Mouse (Mus musculus) cerebellum, postnatal 36 days (tissue): ENCODE results near the gene Hnrnph1.
A peak's percentile ranks its signal among the peaks of the same experiment; 100 is the strongest.

Experiments
- DNase-seq, 2 experiments: peaks; one replicate each; pipeline ENCODE4 v3.0.0; 2021 to 2022; ENCODE audit warnings: mixed read lengths in 2 of 2

The Hnrnph1 gene

DNA sequence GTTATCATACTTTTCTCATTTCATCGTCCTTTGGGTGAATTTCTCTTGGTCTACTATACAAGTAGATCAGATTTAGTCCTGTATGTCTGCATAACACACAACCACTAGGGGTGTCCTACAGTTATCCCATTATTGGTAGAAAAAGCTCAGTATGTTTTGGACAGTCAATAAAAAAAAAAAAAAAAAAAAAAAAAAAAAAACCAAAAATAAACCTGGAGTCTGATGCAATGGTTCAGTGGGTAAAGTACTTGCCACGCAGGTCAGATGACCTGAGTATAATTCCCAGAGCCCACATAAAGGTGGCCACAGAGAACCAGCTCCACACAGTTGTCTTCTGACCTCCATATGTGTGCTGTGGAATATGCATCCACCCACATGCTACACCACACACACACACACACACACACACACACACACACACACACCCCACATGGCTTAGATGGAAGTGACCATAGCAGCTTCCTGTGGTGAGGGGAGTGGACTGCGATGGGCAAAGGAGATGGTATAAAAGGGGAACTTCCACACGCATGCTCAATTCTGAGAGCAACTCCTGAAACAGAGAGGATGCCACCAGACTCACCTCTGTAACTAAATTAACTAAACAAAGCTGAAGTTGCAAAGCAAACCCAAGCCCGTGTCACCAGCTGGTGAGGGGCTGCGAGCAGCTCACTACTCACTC, 38.9 kb downstream of the Hnrnph1 start:
- no peak for DNase-seq

DNA sequence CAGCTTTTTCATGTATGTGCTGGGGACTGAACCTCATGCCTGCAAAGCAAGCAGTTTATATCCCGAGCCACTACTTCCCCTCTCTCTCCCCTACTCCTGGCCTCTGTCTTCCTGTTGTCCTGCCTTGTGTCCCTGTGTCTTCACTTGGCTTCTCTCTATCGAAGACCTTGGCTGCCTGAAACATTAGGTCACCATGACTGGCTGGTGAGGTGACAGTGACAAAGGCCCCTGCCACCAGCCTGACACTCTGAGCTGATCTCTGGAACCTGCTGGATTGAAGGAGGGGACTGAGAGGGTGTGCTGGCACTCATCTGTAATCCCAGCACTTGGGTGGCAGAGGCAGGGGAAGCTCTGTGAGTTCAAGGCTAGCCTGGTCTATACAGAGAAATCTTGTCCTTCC, 41.1 kb downstream of the Hnrnph1 start:
- no peak for DNase-seq

DNA sequence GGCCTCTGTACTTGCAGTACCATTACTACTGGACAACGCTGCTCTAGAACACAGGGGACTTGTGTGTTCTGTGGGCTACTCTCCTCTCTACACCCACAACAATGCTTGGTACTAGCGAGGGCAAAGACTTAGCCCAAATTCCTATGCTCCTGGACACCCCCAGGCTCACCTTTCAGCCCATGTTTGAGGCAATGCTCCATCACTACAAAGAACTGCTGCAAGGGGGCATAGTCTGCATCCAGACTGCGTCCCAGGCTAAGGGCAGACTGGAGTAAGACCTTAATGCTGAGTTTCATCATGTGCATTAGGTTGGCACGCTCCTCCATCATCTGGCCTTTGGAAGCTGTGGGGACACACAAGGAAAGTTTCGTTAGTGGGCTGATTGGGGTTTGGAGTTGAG, 44.7 kb downstream of the Hnrnph1 start:
- DNase-seq = no peak

DNA sequence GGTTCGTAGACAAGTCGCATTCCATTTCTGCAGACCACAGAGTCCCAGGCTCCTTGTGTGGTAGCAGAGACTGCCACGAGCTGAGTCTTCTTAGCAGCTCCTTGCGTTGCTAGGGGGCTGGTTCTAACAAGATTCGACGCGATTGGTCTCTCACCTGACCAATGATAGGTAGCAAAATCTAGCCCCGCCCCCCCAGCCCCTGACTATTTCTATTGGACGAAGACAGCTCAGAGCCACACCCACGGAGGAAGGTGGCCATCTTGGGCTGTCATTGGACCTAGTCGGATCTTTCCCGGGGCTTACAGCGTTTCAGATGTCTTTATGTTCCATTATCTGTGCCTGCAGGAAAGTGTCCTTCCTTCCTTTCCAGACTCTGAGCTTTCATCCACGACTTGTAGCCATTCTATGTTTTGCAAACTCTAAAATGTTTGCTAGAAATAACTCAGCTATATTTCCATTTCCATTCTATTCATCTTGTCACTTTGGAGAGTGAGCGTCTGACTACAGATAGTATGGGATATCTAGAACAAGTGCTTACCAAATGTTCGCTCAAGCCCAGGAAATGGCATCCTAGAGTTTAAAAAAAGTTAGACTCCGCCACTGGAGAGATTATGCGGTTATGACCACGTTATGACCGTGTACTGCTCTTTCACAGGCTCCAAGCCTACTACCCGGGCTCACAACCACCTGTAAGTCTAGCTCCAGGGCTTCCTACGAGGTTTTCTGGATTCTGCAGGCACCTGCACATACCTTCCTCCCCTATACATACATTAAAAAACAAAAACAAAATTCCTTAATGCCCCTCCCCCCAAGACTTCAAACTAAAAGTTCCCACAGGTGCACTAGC, 45.4 kb downstream of the Hnrnph1 start:
- peak; percentile 38 to 47 for DNase-seq

DNA sequence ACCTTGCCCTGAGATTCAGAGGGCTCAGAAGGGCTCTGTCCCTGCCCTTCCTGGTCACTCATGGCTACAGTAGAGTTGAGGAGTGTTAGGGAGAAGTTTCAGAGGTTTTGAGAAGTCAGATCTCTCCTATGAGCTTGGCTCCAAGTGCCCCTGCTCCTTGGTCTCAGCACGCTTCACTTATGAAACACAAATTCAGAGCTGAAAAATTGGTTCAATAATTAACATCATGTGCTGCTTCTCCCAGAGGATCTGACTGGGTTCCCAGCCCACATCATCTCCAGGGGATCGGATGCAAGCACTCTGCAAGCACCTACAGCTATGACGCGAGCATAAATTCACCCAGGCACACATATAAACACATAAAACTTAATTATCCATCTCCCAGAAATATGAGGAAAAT, 49.3 kb downstream of the Hnrnph1 start:
- DNase-seq = no peak

DNA sequence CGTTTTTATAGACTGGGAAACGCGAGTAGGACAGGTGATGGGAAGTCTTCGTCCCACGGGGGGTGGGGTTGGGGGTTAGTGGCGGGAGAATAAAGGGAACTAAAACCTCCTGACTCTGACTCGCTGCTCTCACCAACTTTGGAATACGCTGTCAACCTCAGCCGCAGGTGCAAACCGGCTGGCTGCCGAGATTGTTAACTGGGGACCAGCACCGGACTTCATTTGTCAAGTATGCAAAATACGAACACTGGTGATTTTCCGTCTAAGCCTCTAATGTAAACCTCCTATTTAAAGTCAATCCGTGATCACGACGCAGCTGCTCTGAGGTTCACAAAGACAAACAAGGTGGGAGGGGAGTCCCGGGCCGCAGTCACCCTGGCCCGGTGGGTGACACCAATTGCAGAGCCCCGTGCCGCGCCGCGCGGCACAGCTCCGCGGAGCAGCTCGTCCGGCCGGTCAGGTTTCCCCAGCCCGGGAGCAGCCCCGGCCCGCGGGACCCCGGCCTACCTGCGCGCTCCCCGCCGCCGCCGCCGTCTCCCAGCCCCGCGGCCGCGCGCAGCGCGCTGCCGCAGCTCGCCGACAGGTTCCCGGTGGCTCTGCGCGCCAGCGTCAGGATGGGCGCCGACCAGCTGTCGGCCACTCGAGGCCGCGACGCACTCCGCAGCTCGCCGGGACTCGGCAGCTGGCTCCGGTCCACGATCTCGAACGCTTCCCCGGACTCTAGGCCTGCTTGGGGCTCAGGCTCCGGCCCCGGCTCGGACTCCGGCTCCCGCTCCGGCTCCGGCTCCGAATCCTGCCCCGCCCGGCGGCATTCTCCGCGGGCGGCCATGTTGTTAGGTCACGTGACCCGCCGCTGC, 53.7 kb downstream of the Hnrnph1 start, which contains the start of gene Rufy1:
Gene Rufy1 (minus strand): TSS at position 849 of the 857 bp plus-strand sequence.
- DNase-seq = peak; percentile 86 to 87

DNA sequence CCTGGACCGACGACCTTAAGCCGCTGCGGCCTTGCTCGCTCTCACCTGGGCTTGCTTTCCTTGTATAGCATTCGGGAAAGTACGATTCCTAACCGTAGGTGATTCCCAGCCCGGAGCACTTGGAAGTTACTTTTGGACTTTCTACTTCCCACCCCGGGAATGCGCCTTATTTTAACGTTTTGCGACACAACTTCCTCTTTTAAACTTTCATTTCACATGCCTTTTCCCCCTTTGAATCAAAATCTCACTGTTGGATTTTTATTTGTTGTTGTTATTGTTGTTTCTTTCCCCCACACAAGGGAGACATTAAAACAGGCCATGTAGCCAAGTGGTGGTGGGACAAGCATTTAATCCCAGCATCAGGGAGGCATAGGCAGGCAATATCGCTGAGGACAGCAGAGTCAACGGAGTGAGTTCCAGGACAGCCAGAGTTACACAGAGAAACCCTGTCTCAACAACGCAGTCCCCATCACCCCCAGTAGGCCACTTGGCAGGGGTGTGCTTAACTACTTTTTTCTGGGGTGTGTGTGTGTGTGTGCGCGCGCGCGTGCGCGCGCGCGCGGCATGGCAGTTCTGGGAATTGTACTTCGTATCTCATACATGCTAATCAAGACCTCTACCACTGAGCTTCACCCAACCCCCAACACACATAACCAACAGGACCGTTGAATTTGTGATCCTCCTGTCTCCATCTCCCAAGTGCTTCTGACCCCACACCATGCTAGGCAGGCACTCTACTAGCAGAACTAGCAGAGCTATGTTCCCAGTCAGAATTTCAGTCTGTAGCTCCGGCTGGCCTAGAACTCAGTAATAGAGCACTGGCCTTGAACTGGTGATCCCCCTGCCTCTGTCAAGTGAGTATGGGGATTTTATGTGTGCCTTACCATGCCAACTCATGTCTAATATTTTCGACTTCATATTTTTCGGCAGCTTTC, 54.6 kb downstream of the Hnrnph1 start:
- peak in 1 of 2 experiments; percentile 9 for DNase-seq

DNA sequence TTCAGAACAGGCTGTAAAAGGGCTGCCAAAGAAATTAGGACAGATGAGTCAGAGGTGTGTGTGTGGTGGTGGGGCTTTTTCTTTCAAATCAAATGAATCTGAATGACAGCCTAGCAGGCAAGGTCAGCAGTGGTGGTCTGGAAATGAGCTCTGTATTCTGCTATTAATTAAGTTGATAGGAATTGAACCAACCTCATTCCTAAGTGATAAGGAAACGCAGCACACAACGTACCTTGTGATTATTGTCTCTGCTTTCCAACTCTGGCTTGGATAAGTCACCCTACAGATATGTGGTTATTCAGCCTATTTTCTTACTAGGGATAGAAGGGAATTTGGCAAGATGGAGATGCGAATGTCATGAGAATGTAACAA, 55.3 kb downstream of the Hnrnph1 start:
- DNase-seq = no peak

DNA sequence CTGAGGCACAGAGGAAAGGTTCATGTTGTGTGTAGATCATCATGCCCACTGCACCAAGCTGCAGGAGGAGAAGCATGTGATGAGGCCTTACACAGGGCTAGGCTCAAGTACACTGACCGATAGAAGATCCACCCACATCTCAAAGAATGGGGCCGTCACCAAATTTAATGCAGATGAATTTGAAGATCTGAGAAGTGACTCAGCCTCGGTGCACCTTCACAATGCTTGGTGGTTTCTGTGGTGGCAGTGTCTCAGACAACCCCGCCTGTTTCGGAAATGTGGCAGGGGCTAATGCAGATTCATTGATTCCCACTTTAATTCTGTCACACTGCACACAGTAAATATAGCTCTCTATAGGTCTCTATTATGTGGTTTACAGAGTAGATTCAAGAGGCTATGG, 56.1 kb downstream of the Hnrnph1 start:
- no peak for DNase-seq
